Mouse (Mus musculus): ENCODE results near the gene Llgl2.
"Not testable (repeated sequence)": the region's sequence is repeated elsewhere in the genome, so short reads cannot be mapped to it uniquely, and the experiment has no call there.

DNA sequence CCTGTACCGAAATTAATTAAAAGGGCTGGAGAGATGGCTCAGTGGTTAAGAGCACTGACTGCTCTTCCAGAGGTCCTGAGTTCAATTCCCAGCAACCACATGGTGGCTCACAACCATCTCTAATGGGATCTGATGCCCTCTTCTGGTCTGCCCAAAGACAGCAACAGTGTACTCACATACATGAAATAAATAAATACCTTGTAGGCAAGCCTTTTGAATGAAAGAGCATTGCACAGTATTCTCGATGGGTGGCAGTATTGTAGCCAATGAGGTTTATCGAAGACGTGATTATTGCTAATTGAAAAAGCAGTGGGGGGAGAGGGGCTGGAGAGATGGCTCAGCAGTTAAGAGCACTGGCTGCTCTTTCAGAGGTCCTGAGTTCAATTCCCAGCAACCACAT, 33.3 kb downstream of the Llgl2 start:
- not testable (repeated sequence) for TF ChIP-seq CTCF (IDR thresholded peaks at IDR 0.05; ENCODE audit: borderline replicate concordance, extremely low read depth, insufficient read depth, insufficient read length); POLR2A (IDR thresholded peaks at IDR 0.05; ENCODE audit: borderline replicate concordance, extremely low read depth, insufficient read depth, insufficient read length, poor library complexity, severe bottlenecking)
